Mouse (Mus musculus): ENCODE measurements around the gene Mmachc. TPM values are rescaled to one million over a fixed set of nuclear protein-coding genes. Genes with fewer than 3 reads are reported as not detected.
"Not testable (repeated sequence)": the region's sequence is repeated elsewhere in the genome, so short reads cannot be mapped to it uniquely, and the experiment has no call there.

Mmachc gene
- polyA plus RNA-seq, 1 experiment from 2014 or later: 20.7 TPM

DNA sequence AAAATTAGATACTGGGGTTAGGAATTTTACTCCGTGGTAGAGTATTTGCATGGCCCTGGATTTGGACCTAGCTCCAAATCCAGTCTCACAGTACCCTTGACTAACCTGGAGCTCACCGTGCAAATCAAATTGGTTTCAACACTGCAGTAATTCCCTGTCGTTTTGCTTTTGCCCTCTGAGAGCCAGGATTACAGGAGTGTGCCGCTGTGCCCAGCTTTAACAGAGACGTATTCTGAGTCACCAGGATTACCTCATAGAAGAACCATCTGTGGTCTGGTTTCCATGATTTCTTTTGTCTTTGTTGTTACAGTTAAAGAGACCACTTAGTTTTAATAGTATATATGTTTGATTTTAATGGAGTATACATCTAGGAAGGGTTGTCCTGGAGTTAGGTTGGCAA, 29.1 kb downstream of the Mmachc start:
- Histone ChIP-seq H3K4me1 (ENCODE audit: insufficient read depth) (no peaks in the 10 kb centered on the region), H3K4me2 (no peak overlapping the region), H3K27me3 (ENCODE audit: insufficient read depth, low read length) (no peaks in the 10 kb centered on the region), H3K27ac (ENCODE audit: low read depth) (no peak overlapping the region), H3K9ac (no peak overlapping the region), H3K36me3 (ENCODE audit: insufficient read depth) (no peaks in the 10 kb centered on the region), H3K9me3 (ENCODE audit: low read depth, low read length) (no peaks in the 10 kb centered on the region), H3K4me3 (ENCODE audit: low read depth, low read length) (no peak overlapping the region)
- DNase-seq: no peak
- TF ChIP-seq CTCF (IDR thresholded peaks at IDR 0.05; ENCODE audit: low read depth): no peak
- WGBS: 73% methylated on average over 5 of the region's 5 CpGs
- ATAC-seq (ENCODE audit: insufficient read depth): no peak

GRCm38 (mm10) chr4:116677808-116678207, 30.4 kb downstream of the Mmachc start:
- no peak for TF ChIP-seq CTCF (IDR thresholded peaks at IDR 0.05; ENCODE audit: low read depth)
- no peak overlapping the region for H3K4me2 ChIP-seq
- H3K9ac ChIP-seq: no peak overlapping the region
- H3K36me3 ChIP-seq (ENCODE audit: insufficient read depth): no peaks in the 10 kb centered on the region
- DNase-seq (no peak), ATAC-seq (ENCODE audit: insufficient read depth) (no peak)
- H3K27me3 ChIP-seq (ENCODE audit: insufficient read depth, low read length): no peaks in the 10 kb centered on the region
- H3K27ac ChIP-seq (ENCODE audit: low read depth): no peak overlapping the region
- no peaks in the 10 kb centered on the region for H3K4me1 ChIP-seq (ENCODE audit: insufficient read depth)
- 69% methylated on average over 1 of the region's 1 CpGs for WGBS
- no peaks in the 10 kb centered on the region for H3K9me3 ChIP-seq (ENCODE audit: low read depth, low read length)
- no peak overlapping the region for H3K4me3 ChIP-seq (ENCODE audit: low read depth, low read length)

DNA sequence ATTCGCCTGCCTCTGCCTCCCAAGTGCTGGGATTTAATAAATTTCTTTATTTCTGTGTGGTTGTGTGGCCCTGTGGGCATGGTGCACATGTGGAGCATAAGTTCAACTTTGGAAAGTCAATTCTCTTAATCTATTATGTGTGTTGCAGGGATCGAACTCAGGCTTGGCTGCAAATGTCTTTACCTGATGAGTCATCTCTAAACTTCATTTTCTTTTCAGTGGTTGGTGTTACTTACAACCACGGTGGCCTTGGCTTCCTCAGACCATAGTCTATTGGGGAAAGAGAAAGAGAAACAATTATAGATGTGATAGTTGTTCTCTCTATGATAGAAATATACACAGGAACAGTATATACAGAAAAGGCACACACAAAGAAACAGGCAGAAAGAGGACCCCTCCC, 32.2 kb downstream of the Mmachc start:
- no peak for ATAC-seq (ENCODE audit: insufficient read depth)
- Histone ChIP-seq H3K4me2 (no peak overlapping the region), H3K9ac (no peak overlapping the region), H3K27me3 (ENCODE audit: insufficient read depth, low read length) (no peaks in the 10 kb centered on the region), H3K9me3 (ENCODE audit: low read depth, low read length) (no peaks in the 10 kb centered on the region), H3K27ac (ENCODE audit: low read depth) (no peak overlapping the region), H3K4me1 (ENCODE audit: insufficient read depth) (no peaks in the 10 kb centered on the region), H3K36me3 (ENCODE audit: insufficient read depth) (no peaks in the 10 kb centered on the region), H3K4me3 (ENCODE audit: low read depth, low read length) (no peak overlapping the region)
- DNase-seq: no peak
- 79% methylated on average over 3 of the region's 3 CpGs for WGBS
- no peak for TF ChIP-seq CTCF (IDR thresholded peaks at IDR 0.05; ENCODE audit: low read depth)

GRCm38 (mm10) chr4:116674761-116675160, 33.4 kb downstream of the Mmachc start:
- H3K9me3 ChIP-seq (ENCODE audit: low read depth, low read length); H3K27me3 ChIP-seq (ENCODE audit: insufficient read depth, low read length); H3K4me2 ChIP-seq; ATAC-seq (ENCODE audit: insufficient read depth); H3K4me1 ChIP-seq (ENCODE audit: insufficient read depth); DNase-seq; H3K27ac ChIP-seq (ENCODE audit: low read depth); H3K9ac ChIP-seq; H3K36me3 ChIP-seq (ENCODE audit: insufficient read depth); H3K4me3 ChIP-seq (ENCODE audit: low read depth, low read length): not testable (repeated sequence)
- WGBS: 85% methylated on average over 6 of the region's 6 CpGs

- ATAC-seq (ENCODE audit: insufficient read depth) (peak; percentile 94), DNase-seq (peak; percentile 77)
- H3K4me1 ChIP-seq (ENCODE audit: insufficient read depth): no peaks in the 10 kb centered on the region
- no peak overlapping the region for H3K9ac ChIP-seq
- no peak overlapping the region for H3K4me2 ChIP-seq
- H3K9me3 ChIP-seq (ENCODE audit: low read depth, low read length): no peaks in the 10 kb centered on the region
- no peaks in the 10 kb centered on the region for H3K27me3 ChIP-seq (ENCODE audit: insufficient read depth, low read length)
- no peak for TF ChIP-seq CTCF (IDR thresholded peaks at IDR 0.05; ENCODE audit: low read depth)
- H3K36me3 ChIP-seq (ENCODE audit: insufficient read depth): no peaks in the 10 kb centered on the region
- H3K27ac ChIP-seq (ENCODE audit: low read depth): no peak overlapping the region
- H3K4me3 ChIP-seq (ENCODE audit: low read depth, low read length): no peak overlapping the region
- WGBS: 17% methylated on average over 2 of the region's 2 CpGs
These were observed 35.4 kb downstream of the Mmachc start for GRCm38 (mm10) chr4:116672785-116673184.

- no peaks in the 10 kb centered on the region for H3K9me3 ChIP-seq (ENCODE audit: low read depth, low read length)
- 49% methylated on average over 2 of the region's 2 CpGs for WGBS
- H3K4me1 ChIP-seq (ENCODE audit: insufficient read depth): no peaks in the 10 kb centered on the region
- H3K9ac ChIP-seq: no peak overlapping the region
- no peak overlapping the region for H3K4me2 ChIP-seq
- H3K4me3 ChIP-seq (ENCODE audit: low read depth, low read length): no peak overlapping the region
- H3K27ac ChIP-seq (ENCODE audit: low read depth): no peak overlapping the region
- no peak for ATAC-seq (ENCODE audit: insufficient read depth)
- no peaks in the 10 kb centered on the region for H3K27me3 ChIP-seq (ENCODE audit: insufficient read depth, low read length)
- H3K36me3 ChIP-seq (ENCODE audit: insufficient read depth): no peaks in the 10 kb centered on the region
- DNase-seq: peak; percentile 32
- peak; percentile 44 for TF ChIP-seq CTCF (IDR thresholded peaks at IDR 0.05; ENCODE audit: low read depth)
These were observed 38.9 kb downstream of the Mmachc start for GRCm38 (mm10) chr4:116669291-116669690.

GRCm38 (mm10) chr4:116668145-116668544, 40.1 kb downstream of the Mmachc start:
- Histone ChIP-seq H3K4me2 (no peak overlapping the region), H3K36me3 (ENCODE audit: insufficient read depth) (no peaks in the 10 kb centered on the region), H3K27ac (ENCODE audit: low read depth) (no peak overlapping the region), H3K27me3 (ENCODE audit: insufficient read depth, low read length) (no peaks in the 10 kb centered on the region), H3K4me3 (ENCODE audit: low read depth, low read length) (no peak overlapping the region), H3K9ac (no peak overlapping the region), H3K4me1 (ENCODE audit: insufficient read depth) (no peaks in the 10 kb centered on the region), H3K9me3 (ENCODE audit: low read depth, low read length) (no peaks in the 10 kb centered on the region)
- no peak for TF ChIP-seq CTCF (IDR thresholded peaks at IDR 0.05; ENCODE audit: low read depth)
- DNase-seq (no peak), ATAC-seq (ENCODE audit: insufficient read depth) (no peak)
- 44% methylated on average over 3 of the region's 3 CpGs for WGBS

DNA sequence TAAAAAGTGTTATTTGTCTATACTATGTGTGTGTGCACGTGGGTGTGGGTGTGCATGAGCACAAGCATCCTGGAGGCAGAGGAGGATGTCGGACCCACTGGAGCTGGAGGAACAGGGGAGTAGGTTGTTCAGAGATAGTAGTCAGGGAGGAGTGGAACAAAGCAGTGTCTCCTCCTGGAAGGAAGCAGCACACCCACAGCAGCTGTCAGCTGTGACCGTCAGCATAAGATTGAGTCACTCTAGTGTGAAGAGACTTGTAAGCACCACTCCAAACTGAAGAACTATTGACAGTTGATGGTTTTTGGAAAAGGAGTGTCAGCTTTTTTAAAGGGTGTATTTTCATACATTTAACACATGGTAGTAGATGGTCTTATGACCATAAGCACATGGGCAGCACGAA, 41.6 kb downstream of the Mmachc start:
- WGBS: 48% methylated on average over 4 of the region's 4 CpGs
- no peaks in the 10 kb centered on the region for H3K9me3 ChIP-seq (ENCODE audit: low read depth, low read length)
- TF ChIP-seq CTCF (IDR thresholded peaks at IDR 0.05; ENCODE audit: low read depth): no peak
- no peaks in the 10 kb centered on the region for H3K36me3 ChIP-seq (ENCODE audit: insufficient read depth)
- H3K27me3 ChIP-seq (ENCODE audit: insufficient read depth, low read length): no peaks in the 10 kb centered on the region
- H3K4me3 ChIP-seq (ENCODE audit: low read depth, low read length): no peak overlapping the region
- no peak for ATAC-seq (ENCODE audit: insufficient read depth)
- no peak overlapping the region for H3K27ac ChIP-seq (ENCODE audit: low read depth)
- H3K4me1 ChIP-seq (ENCODE audit: insufficient read depth): no peaks in the 10 kb centered on the region
- no peak overlapping the region for H3K9ac ChIP-seq
- no peak overlapping the region for H3K4me2 ChIP-seq
- no peak for DNase-seq
